Mouse (Mus musculus): ENCODE results near the gene Cd69.

Cd69 gene

GRCm38 (mm10) chr6:129275220-129275619 lies at the start of gene Cd69:
Gene Cd69, minus strand, starts transcription at chr6:129275436.
- no peak for DNase-seq (ENCODE audit: low spot score in 2 of 2)

DNA sequence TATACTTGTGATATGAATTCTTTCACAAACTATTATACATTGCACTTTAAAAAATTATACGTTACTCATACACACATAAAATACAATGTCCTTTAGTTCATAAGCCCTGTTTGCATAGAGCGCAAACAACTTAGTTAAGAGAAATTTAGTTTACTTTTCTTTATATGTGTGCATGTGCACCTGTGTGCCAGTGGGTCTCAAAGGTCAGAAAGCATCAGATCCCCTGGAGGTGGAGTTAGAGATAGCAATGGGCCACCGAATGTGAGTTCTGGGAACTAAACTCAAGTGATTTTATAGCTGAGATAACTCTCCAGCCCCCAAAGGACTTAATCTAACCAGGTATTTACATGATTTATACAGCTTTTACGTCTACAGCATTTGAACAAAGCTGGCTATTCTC lies 44.1 kb upstream of the Cd69 start:
- DNase-seq (ENCODE audit: low spot score in 2 of 2), result no peak

- no peak for DNase-seq (ENCODE audit: low spot score in 2 of 2)
Observed at GRCm38 (mm10) chr6:129318395-129318794, 43.2 kb upstream of the Cd69 start.

- DNase-seq (ENCODE audit: low spot score in 2 of 2), result no peak
Observed at GRCm38 (mm10) chr6:129316463-129316862, 41.2 kb upstream of the Cd69 start.

- no peak for DNase-seq (ENCODE audit: low spot score in 2 of 2)
Observed at GRCm38 (mm10) chr6:129315698-129316097, 40.5 kb upstream of the Cd69 start.

DNA sequence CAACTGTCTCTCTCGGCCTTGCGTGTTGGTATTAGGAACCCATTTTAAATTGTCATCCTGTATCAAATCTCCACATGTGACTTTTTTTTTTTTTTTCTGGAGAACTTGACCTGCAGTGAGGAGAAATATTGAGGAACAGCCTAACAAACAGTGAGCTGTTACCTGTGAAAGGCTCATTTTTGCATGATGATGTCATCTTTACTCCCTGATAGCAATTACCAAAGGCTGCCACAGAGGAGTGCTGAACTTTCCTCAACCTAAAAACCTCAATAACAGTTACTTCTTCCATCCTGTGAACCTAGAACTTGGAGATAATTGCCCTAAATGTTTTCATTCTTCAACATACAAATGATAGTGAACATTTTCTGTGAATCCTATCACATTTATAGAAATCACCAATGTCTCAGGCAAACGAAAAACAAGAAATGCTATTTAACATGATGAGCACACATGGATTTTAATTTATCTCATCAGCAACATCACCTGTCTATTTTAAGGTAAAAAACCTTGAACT lies 39.5 kb upstream of the Cd69 start:
- no peak for DNase-seq (ENCODE audit: low spot score in 2 of 2)

- DNase-seq (ENCODE audit: low spot score in 2 of 2), result no peak
Observed at GRCm38 (mm10) chr6:129312499-129312898, 37.3 kb upstream of the Cd69 start.

- DNase-seq (ENCODE audit: low spot score in 2 of 2), result no peak
Observed at GRCm38 (mm10) chr6:129304180-129304579, 28.9 kb upstream of the Cd69 start.

GRCm38 (mm10) chr6:129288708-129289107 lies 13.5 kb upstream of the Cd69 start:
- DNase-seq (ENCODE audit: low spot score in 2 of 2), result no peak

- no peak for DNase-seq (ENCODE audit: low spot score in 2 of 2)
Observed at GRCm38 (mm10) chr6:129284384-129285104, 9.3 kb upstream of the Cd69 start.

GRCm38 (mm10) chr6:129283271-129283670 lies 8.0 kb upstream of the Cd69 start:
- no peak for DNase-seq (ENCODE audit: low spot score in 2 of 2)

DNA sequence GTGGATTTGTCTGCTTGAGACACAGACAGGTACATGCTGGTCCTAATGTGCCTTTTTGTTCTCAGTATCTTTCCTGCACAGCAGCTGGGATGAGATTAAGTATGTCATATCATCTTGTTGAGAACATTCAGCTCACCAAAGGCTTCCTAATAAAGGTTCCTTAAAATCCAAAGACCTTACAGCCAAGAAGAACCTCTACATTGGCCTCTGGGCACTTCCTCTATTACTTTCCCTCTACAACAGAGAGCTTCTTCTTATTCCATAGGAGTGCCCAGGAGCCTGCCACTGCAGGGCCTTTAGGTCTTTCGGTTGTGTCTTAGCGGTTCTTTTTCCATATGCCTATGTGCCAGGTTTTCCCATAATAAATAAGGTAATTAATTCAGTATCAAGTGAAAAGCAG lies 1.2 kb upstream of the Cd69 start:
- no peak for DNase-seq (ENCODE audit: low spot score in 2 of 2)

DNA sequence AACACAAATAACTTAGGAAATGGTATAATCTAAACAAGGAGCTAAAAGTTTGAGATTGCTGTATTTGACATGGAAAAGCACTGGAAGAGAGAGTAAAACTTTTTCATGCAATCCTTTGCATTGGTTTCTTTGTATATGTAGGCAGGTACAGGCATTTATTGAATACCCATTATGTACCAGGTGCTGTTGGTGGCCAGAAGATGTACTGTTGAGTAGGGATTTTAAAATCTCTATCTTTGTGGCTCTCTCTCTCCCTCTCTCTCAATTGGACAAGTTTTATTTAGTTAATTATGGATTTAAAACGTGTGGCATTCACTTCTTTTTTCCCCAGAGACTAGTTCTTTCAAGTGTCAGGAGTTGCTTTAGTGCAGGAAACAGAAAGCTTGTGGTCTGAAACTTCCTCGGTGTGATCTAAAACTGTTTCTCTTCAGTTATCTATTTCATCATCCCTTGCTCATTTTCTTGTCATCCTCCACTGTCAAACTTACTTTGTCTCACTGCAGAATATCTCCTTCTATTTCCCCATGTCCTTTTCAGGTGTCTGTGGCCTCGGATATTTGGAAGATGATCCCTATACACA lies 478 bp upstream of the Cd69 start:
- DNase-seq (ENCODE audit: low spot score in 2 of 2), result no peak

DNA sequence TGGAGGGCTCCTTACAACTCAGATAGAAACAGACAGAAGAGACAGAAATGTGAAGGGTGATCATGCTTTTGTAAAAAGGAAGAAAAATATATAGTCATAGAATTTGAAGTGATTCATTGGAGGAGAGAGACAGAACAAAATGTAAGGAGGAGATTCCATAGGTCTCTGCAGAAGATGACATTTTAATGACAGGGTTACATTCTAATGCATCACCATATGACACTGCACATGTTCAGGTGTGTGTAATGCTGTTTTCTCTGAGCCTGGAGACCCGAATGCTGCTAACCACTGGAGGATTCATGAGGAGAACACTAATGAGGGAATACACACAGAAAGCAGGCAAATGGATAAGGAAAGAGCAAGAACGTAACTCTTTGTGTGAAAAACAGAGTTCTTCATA lies 760 bp downstream of the Cd69 start:
- no peak for DNase-seq (ENCODE audit: low spot score in 2 of 2)

- no peak for DNase-seq (ENCODE audit: low spot score in 2 of 2)
Observed at GRCm38 (mm10) chr6:129273662-129274061, 1.6 kb downstream of the Cd69 start.

DNA sequence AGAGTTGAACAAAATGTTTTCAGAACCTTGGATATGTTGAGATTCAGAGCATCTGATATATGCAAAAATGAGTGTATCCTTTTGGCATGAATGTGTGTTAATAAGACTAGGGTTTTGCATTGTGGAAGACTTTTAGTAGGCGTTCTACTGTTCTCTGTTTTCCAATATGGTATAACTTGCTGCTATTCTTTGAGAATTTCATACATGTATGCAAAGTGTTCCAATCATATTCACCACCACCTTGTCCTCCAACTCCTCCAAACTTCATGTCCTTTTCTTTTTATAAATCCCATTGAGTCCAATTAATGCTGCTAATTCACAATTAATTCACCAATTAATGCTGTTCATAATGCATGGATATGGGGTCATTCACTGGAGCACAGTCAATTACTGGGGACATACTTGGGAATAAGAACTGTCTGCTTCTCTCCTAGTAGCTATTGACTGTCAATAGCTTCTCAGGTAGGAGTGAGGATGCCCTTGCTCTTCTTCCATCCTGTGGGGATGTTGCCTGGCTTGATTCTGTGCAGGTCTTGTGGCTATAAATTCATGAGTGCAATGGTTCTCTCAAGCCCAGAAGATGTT lies 8.7 kb downstream of the Cd69 start:
- no peak for DNase-seq (ENCODE audit: low spot score in 2 of 2)

DNA sequence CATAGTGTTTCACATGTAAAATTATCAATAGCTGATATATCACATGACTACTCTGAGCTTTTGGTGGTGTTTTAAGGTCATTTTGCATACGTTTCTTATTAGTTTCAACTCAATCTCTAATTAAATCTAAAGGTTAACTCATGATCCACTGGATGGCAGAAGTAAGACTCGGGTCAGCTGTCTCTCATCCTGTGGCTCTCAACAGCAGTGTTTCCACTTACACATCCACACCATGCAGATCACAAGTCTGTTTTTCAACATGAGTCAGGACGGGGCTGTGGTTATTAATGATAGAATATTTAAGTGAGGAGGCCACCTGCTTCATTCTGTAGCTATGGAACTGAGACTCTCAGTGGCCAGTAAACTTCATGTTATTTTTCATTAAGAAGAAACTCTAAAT lies 9.4 kb downstream of the Cd69 start:
- no peak for DNase-seq (ENCODE audit: low spot score in 2 of 2)

DNA sequence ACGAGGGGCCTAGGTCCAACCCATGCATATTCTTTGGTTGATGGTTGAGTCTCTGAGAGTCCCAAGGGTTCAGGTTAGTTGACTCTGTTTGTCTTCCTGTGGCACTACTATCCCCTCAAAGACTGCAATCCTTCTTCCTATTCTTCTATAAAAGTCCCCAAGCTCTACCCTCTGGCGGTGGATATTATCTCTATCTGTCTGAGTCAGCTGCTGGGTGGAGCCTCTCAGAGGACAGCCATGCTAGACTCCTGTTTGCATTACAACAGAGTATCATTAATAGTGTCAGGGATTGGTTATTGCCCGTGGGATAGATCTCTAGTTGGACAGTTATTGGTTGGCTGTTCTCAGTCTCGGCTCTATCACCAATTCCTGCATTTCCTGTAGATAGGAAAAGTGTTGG lies 14.3 kb downstream of the Cd69 start:
- no peak for DNase-seq (ENCODE audit: low spot score in 2 of 2)

- DNase-seq (ENCODE audit: low spot score in 2 of 2), result no peak
Observed at GRCm38 (mm10) chr6:129260034-129260433, 15.2 kb downstream of the Cd69 start.

DNA sequence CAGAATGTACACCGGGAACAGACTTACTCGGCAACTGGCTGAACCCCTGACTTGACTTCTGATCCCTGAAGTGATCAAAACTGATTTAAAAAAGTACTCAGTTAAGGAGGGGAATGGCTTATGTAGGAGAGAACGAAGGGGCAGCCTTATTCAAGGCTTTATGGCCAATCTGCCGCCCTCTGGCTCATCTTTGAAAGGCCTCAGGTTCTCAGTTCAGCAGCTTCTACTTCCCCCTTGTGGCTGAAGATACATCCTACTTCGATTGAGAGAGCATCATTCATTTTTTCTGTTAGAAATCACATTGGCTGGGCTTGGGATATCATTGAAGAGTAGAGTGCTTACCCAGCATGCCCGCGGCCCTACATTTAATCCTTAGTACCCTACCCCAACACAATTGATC lies 19.2 kb downstream of the Cd69 start:
- DNase-seq (ENCODE audit: low spot score in 2 of 2), result no peak

DNA sequence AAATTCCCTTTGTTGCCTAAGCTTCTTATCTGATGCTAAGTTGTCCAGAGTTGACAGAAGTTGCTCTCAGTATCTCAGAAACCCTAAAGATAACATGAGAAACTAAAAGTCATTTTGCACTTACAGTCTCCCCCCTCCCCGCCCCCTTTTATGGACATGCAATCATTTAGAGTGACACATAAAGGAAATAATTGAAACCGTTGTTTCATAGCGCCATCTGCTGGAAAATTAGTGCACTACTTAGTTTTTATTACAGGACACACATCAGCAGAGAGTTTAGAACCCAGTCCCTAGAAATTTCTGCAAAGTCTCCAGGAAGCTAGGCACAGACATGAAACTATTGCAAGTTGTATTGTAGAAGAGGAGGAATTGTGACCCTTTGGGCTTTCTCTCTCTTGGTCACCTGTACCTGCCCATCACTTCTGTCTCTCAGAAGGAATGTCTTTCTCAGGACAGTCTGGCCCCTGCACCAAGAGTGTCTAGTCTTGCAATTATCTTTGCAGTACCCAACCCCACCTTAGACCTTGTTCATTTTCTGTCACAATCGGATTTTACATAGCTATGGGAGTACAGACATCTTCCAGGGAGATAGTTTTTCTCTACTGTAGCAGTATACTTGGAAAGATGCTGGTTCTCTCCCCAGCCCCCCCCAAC lies 20.2 kb downstream of the Cd69 start:
- no peak for DNase-seq (ENCODE audit: low spot score in 2 of 2)

DNA sequence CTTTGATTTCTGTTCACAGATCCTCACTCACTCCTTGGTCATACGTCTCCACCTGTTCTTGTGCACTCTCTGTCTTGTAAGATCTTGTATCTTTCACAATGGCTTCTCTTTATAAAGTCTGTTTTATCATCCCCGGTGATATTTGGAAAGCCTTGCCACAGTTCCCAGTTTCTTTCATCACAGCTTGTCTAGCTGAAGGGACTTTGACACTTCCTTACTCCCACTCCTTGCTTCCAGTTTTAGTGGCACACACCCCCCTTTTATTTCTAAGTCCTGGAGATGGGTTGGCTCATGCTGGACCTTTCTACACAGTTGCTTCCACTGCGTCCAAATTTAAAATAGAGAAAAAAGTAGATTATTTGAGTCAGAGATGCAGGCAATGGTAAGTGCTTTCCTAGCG lies 20.9 kb downstream of the Cd69 start:
- no peak for DNase-seq (ENCODE audit: low spot score in 2 of 2)

- DNase-seq (ENCODE audit: low spot score in 2 of 2), result no peak
Observed at GRCm38 (mm10) chr6:129248243-129248642, 27.0 kb downstream of the Cd69 start.

Data from urinary bladder, adult 18-20 months (tissue).